Mouse (Mus musculus): ENCODE data around the gene Camsap1. TPM values are rescaled to one million over a fixed set of nuclear protein-coding genes. Genes with fewer than 3 reads are reported as not detected.
A peak's percentile ranks its signal among the peaks of the same experiment; 100 is the strongest.

Camsap1 gene
- polyA plus RNA-seq, 1 experiment from 2014 or later, result 30.9 TPM

DNA sequence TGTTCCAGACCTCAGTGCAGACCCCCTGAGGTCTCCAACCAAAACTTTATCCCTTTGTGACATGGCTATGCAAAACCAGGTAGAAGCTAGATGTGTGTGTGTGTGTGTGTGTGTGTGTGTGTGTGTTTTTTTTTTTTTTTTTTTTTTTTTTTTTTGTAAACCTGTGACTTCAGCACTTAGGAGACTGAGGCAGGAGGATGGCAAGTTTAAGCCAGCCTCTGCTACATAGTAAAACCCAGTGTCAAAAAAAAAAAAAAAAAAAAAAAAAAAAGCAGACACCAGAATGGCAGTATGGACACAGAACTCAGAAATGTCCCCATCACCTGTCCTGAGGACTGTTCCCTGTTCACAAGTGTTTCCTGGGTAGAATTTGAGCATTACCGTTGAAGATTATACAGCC lies 6.6 kb upstream of the Camsap1 start:
- no peak for DNase-seq (ENCODE audit: low spot score)
- Histone ChIP-seq H3K4me2 (ENCODE audit: low read length) (no peak overlapping the region), H3K4me1 (ENCODE audit: control insufficient read depth, insufficient read depth, low read length) (no peaks in the 10 kb centered on the region), H3K4me3 (ENCODE audit: low read depth, low read length) (no peak overlapping the region), H3K9ac (ENCODE audit: low read length) (no peak overlapping the region), H3K27me3 (replicated peaks; ENCODE audit: control insufficient read depth, insufficient read depth, low read length) (no peaks in the 10 kb centered on the region), H3K36me3 (ENCODE audit: control insufficient read depth, insufficient read depth, low read length) (no peaks in the 10 kb centered on the region), H3K9me3 (replicated peaks; ENCODE audit: control insufficient read depth, low read length) (no peaks in the 10 kb centered on the region), H3K27ac (ENCODE audit: low read depth, low read length) (no peak overlapping the region)
- ATAC-seq, result no peak
- 92% methylated on average over 1 of the region's 1 CpGs for WGBS

DNA sequence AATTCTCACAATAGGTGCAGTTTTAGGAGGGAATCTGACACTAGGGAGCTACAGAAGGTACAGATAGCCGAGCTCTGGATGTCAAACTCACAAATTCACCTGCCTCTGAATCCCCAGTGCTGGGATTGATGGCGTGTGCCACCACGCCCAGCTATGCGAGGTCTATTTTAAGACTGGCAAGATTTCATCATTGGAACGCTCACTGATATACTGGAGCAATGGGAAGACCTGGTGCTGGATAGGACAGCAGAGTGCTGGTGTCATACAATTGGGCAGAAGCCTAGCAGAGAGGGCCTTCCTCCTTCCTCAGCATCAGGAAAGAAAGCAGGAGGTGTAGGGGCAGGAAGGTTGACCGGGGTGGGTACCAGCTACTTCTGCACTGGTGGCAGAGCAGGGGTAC lies 4.7 kb upstream of the Camsap1 start:
- H3K9me3 ChIP-seq (replicated peaks; ENCODE audit: control insufficient read depth, low read length), result no peaks in the 10 kb centered on the region
- no peak for ATAC-seq
- H3K36me3 ChIP-seq (ENCODE audit: control insufficient read depth, insufficient read depth, low read length), result no peaks in the 10 kb centered on the region
- no peak overlapping the region for H3K4me3 ChIP-seq (ENCODE audit: low read depth, low read length)
- H3K4me1 ChIP-seq (ENCODE audit: control insufficient read depth, insufficient read depth, low read length), result peaks cover 4% of the 10 kb centered on the region; the same call in 1 of the 2 replicates
- no peaks in the 10 kb centered on the region for H3K27me3 ChIP-seq (replicated peaks; ENCODE audit: control insufficient read depth, insufficient read depth, low read length)
- no peak for DNase-seq (ENCODE audit: low spot score)
- H3K9ac ChIP-seq (ENCODE audit: low read length), result no peak overlapping the region
- WGBS, result 87% methylated on average over 6 of the region's 6 CpGs
- H3K27ac ChIP-seq (ENCODE audit: low read depth, low read length), result no peak overlapping the region
- no peak overlapping the region for H3K4me2 ChIP-seq (ENCODE audit: low read length)

DNA sequence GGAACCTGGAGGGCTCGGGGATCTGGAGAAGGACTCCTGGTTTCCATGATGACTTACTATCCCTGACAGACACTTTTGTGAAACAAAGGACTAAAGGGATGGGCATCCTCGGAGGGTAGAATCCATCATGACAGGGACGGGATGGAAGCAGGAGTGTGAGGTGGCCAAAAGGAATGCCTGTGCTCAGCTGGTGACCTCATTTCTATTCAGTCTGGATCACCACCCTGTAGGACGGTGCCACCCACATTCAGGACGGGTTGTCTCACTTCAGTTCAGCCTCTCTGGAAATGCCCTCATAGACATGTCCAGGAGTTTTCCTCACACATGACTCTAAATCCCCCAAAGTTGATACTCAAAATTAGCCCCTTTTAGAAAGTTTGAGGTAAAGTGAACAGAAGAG lies 3.5 kb upstream of the Camsap1 start:
- Histone ChIP-seq H3K4me2 (ENCODE audit: low read length) (no peak overlapping the region), H3K27ac (ENCODE audit: low read depth, low read length) (no peak overlapping the region), H3K4me3 (ENCODE audit: low read depth, low read length) (no peak overlapping the region), H3K27me3 (replicated peaks; ENCODE audit: control insufficient read depth, insufficient read depth, low read length) (no peaks in the 10 kb centered on the region), H3K9me3 (replicated peaks; ENCODE audit: control insufficient read depth, low read length) (no peaks in the 10 kb centered on the region), H3K4me1 (ENCODE audit: control insufficient read depth, insufficient read depth, low read length) (peaks cover 5% of the 10 kb centered on the region), H3K36me3 (ENCODE audit: control insufficient read depth, insufficient read depth, low read length) (no peaks in the 10 kb centered on the region), H3K9ac (ENCODE audit: low read length) (no peak overlapping the region)
- DNase-seq (ENCODE audit: low spot score) (no peak), ATAC-seq (no peak)
- WGBS, result 60% methylated on average over 5 of the region's 5 CpGs

DNA sequence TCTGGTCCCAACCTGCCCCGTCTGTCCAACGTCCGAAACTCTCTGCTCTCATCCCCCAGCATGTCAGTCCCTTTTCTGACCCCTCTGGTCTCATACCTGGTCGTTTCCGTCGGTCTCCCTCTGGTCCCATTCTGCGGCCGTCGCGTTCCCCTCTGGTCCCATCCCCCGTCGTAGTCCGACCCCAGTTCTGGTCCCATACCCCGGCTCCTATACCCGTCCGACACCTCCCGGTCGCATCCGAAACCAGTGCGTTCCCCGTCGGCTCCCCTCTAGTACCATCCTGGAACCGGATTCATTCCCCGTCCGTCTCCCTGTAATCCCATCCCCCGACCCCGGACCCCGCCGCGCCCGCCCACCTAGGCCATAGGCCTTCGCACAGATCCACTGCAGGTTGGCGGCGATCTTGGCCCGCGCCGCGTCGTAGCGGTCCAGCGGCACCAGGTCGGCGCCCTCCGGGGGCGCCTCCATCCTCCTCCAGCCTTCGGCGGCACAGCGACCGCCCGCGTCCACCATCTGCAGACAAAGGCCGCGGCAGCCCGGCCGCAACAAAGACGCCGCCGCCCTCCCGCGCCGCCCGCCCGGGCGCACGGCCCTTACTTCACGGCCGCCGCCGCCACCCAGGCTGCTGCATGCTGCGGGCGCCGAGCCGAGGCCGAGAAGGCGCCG lies 523 bp downstream of the Camsap1 start:
- WGBS, result under 1% methylated on average over 65 of the region's 76 CpGs
- DNase-seq (ENCODE audit: low spot score) (peak; percentile 17), ATAC-seq (peak; percentile 16)
- Histone ChIP-seq H3K4me3 (ENCODE audit: low read depth, low read length) (peak overlapping the region; percentile 94), H3K9me3 (replicated peaks; ENCODE audit: control insufficient read depth, low read length) (no peaks in the 10 kb centered on the region), H3K36me3 (ENCODE audit: control insufficient read depth, insufficient read depth, low read length) (peaks cover 13% of the 10 kb centered on the region; the same call in 1 of the 2 replicates), H3K27ac (ENCODE audit: low read depth, low read length) (peak overlapping the region; percentile 95), H3K4me2 (ENCODE audit: low read length) (peak overlapping the region; percentile 93), H3K9ac (ENCODE audit: low read length) (peak overlapping the region; percentile 99), H3K4me1 (ENCODE audit: control insufficient read depth, insufficient read depth, low read length) (peaks cover 27% of the 10 kb centered on the region), H3K27me3 (replicated peaks; ENCODE audit: control insufficient read depth, insufficient read depth, low read length) (no peaks in the 10 kb centered on the region)

DNA sequence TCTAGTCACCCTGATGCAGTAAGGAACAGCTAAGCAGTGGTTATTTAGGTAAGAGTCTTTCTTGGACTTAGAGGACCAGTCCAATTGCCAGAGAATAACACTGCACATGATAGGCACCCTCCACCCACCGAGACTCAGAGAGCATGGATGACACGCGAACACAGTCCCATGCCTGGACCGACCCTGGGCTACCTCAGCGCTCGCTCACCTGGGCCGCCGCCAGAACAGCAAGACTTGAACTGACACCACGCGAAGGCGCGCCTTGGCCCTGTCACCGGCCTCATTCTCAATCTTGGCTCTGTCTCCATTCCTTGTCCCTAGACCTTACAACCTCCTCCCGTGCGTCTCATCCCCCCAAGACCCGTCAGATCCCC lies 1.0 kb downstream of the Camsap1 start:
- H3K27ac ChIP-seq (ENCODE audit: low read depth, low read length), result peak overlapping the region; percentile 95; the same call in 1 of the 2 replicates
- H3K9me3 ChIP-seq (replicated peaks; ENCODE audit: control insufficient read depth, low read length), result no peaks in the 10 kb centered on the region
- peaks cover 13% of the 10 kb centered on the region; the same call in 1 of the 2 replicates for H3K36me3 ChIP-seq (ENCODE audit: control insufficient read depth, insufficient read depth, low read length)
- WGBS, result under 1% methylated on average over 16 of the region's 16 CpGs
- H3K4me3 ChIP-seq (ENCODE audit: low read depth, low read length), result peak overlapping the region; percentile 94
- no peak for ATAC-seq
- peak; percentile 29 for DNase-seq (ENCODE audit: low spot score)
- H3K4me2 ChIP-seq (ENCODE audit: low read length), result peak overlapping the region; percentile 93
- peak overlapping the region; percentile 99 for H3K9ac ChIP-seq (ENCODE audit: low read length)
- peaks cover 27% of the 10 kb centered on the region for H3K4me1 ChIP-seq (ENCODE audit: control insufficient read depth, insufficient read depth, low read length)
- H3K27me3 ChIP-seq (replicated peaks; ENCODE audit: control insufficient read depth, insufficient read depth, low read length), result no peaks in the 10 kb centered on the region

DNA sequence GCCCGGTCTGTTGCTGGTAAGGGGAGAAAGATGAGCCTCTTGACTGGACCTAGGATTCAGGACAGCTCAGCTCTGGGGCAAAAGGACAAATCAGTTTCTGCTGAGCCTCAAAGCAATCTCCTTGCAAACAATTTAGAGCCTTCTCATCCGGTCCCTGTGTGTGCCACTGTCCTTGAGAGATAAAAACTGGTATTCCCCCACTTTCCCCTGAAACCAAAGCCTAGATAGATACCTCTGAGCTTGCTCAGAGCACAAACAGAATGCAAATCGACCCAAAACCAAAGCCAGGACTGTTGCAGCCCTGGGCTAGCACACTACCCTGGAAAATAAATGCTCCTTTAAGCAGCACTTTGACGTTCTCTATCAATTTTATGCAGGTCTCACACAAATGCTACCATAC lies 4.1 kb downstream of the Camsap1 start:
- no peaks in the 10 kb centered on the region for H3K9me3 ChIP-seq (replicated peaks; ENCODE audit: control insufficient read depth, low read length)
- no peak overlapping the region for H3K27ac ChIP-seq (ENCODE audit: low read depth, low read length)
- ATAC-seq, result no peak
- no peak overlapping the region for H3K4me3 ChIP-seq (ENCODE audit: low read depth, low read length)
- no peak overlapping the region for H3K4me2 ChIP-seq (ENCODE audit: low read length)
- WGBS, result 90% methylated on average over 4 of the region's 4 CpGs
- 0 out of 2 replicates have a peak overlapping the region, but pooled peaks have one; percentile 13 for H3K9ac ChIP-seq (ENCODE audit: low read length)
- H3K27me3 ChIP-seq (replicated peaks; ENCODE audit: control insufficient read depth, insufficient read depth, low read length), result no peaks in the 10 kb centered on the region
- H3K4me1 ChIP-seq (ENCODE audit: control insufficient read depth, insufficient read depth, low read length), result peaks cover 24% of the 10 kb centered on the region
- no peak for DNase-seq (ENCODE audit: low spot score)
- H3K36me3 ChIP-seq (ENCODE audit: control insufficient read depth, insufficient read depth, low read length), result peaks cover 14% of the 10 kb centered on the region; the same call in 1 of the 2 replicates

DNA sequence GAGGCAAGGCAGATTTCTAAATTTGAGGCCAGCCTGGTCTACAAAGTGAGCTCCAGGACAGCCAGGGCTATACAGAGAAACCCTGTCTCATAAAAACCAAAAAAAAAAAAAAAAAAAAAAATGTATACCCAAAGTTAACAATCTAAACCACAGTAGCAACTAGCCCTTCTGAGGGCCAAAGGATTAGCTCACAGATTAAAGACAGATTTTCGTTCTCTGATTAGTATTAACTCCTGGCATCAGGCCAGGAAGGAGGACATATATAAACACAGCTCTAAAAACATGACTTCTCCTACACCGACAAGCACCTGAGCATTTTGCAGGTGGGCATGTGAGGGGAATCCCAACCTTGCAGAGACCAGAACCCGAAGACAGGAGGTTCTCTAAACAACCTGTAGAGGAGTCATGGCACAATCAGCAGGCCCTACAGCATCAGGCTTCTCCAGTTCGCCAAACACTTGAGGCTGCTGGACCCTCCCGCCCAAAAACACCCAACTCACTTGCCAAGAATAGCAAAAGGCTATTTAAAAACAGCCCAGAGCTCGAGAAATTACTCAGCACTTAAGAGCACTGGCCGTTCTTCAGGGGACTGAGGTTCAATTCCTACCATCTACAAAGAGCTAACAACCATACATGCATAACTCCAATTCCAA lies 5.4 kb downstream of the Camsap1 start:
- 88% methylated on average over 7 of the region's 7 CpGs for WGBS
- H3K4me1 ChIP-seq (ENCODE audit: control insufficient read depth, insufficient read depth, low read length), result peaks cover 23% of the 10 kb centered on the region

DNA sequence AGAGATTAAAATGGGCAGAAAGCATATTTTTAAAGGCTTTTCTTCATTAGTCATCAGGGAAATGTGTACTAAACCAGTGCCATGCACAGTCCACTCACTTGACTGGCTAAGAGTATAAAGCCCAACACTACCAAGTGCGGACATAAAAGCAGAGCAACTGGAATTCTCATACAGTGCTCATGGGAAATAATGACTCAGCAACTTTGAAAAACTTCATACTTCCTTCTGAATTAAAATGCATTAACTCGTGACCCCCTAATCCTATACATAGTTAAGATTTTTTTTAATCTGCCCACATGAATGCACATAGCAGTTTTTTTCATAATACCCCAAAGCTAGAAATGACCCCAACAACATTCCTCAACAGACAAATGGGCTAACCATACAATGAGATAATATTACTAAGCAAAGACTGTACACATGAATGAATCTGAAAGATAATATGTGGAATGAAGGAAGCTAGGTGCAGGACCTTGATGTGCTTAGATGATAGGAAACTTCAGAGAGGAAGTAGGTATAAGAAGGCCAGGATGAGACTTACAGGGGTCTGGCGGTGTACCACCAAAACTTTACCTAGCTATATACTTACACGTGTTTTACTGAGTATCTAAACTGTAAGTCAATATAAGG lies 7.8 kb downstream of the Camsap1 start:
- ATAC-seq, result no peak
- Histone ChIP-seq H3K27ac (ENCODE audit: low read depth, low read length) (no peak overlapping the region), H3K9me3 (replicated peaks; ENCODE audit: control insufficient read depth, low read length) (no peaks in the 10 kb centered on the region), H3K27me3 (replicated peaks; ENCODE audit: control insufficient read depth, insufficient read depth, low read length) (no peaks in the 10 kb centered on the region), H3K9ac (ENCODE audit: low read length) (no peak overlapping the region), H3K36me3 (ENCODE audit: control insufficient read depth, insufficient read depth, low read length) (peaks cover 26% of the 10 kb centered on the region), H3K4me2 (ENCODE audit: low read length) (no peak overlapping the region), H3K4me1 (ENCODE audit: control insufficient read depth, insufficient read depth, low read length) (peaks cover 9% of the 10 kb centered on the region), H3K4me3 (ENCODE audit: low read depth, low read length) (no peak overlapping the region)
- no peak for DNase-seq (ENCODE audit: low spot score)
- WGBS, result 87% methylated on average over 4 of the region's 4 CpGs

More for the DNA sequence above, 5.4 kb downstream of the Camsap1 start:
- Histone ChIP-seq H3K9ac (ENCODE audit: low read length) (no peak overlapping the region), H3K4me2 (ENCODE audit: low read length) (no peak overlapping the region), H3K27ac (ENCODE audit: low read depth, low read length) (no peak overlapping the region), H3K36me3 (ENCODE audit: control insufficient read depth, insufficient read depth, low read length) (peaks cover 24% of the 10 kb centered on the region), H3K9me3 (replicated peaks; ENCODE audit: control insufficient read depth, low read length) (no peaks in the 10 kb centered on the region), H3K27me3 (replicated peaks; ENCODE audit: control insufficient read depth, insufficient read depth, low read length) (no peaks in the 10 kb centered on the region), H3K4me3 (ENCODE audit: low read depth, low read length) (no peak overlapping the region)
- ATAC-seq (no peak), DNase-seq (ENCODE audit: low spot score) (no peak)

DNA sequence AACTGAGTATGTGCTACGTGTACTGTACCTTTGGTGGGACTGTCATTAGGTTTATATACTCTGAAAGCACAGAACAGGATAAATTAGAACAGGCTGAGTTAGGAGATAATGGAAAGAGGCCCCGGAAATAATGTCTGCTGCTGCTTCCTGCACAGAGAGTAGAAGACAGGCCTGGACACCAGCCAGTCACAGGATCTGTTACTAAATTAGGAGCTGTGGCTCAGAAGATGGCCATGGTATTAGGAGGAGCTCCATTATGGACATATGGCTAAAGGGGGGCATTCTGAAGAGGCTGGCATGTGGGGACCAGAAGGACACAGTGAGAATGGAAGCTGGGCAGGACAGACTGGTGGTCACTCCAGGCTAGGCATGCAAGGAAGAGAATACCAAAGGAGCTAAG lies 12.7 kb downstream of the Camsap1 start:
- ATAC-seq, result no peak
- Histone ChIP-seq H3K36me3 (ENCODE audit: control insufficient read depth, insufficient read depth, low read length) (peaks cover 22% of the 10 kb centered on the region), H3K4me1 (ENCODE audit: control insufficient read depth, insufficient read depth, low read length) (no peaks in the 10 kb centered on the region; the same call in 1 of the 2 replicates), H3K27ac (ENCODE audit: low read depth, low read length) (no peak overlapping the region), H3K9ac (ENCODE audit: low read length) (no peak overlapping the region), H3K4me2 (ENCODE audit: low read length) (no peak overlapping the region), H3K27me3 (replicated peaks; ENCODE audit: control insufficient read depth, insufficient read depth, low read length) (no peaks in the 10 kb centered on the region), H3K9me3 (replicated peaks; ENCODE audit: control insufficient read depth, low read length) (no peaks in the 10 kb centered on the region), H3K4me3 (ENCODE audit: low read depth, low read length) (no peak overlapping the region)
- DNase-seq (ENCODE audit: low spot score), result no peak
- WGBS, result 78% methylated on average over 2 of the region's 2 CpGs
